Mouse (Mus musculus): ENCODE results near the gene Vrk1. TPM values are rescaled to one million over a fixed set of nuclear protein-coding genes. Genes with fewer than 3 reads are reported as not detected.
A peak's percentile ranks its signal among the peaks of the same experiment; 100 is the strongest.

Gene Vrk1
- total and polyA plus RNA-seq, 3 experiments: 87.0 to 144 (median 101) TPM

- Histone ChIP-seq H3K27ac (ENCODE audit: control insufficient read depth, low read depth, low read length) (no peak overlapping the region), H3K9me3 (replicated peaks; ENCODE audit: insufficient read depth, low read length) (no peaks in the 10 kb centered on the region), H3K36me3 (ENCODE audit: control insufficient read depth in 1 of 2, insufficient read depth in 2 of 2, low read length in 2 of 2) (no peaks in the 10 kb centered on the region), H3K4me1 (ENCODE audit: control insufficient read depth in 1 of 2, insufficient read depth in 2 of 2, low read length in 2 of 2) (no peaks in the 10 kb centered on the region), H3K27me3 (ENCODE audit: control insufficient read depth in 1 of 2, insufficient read depth in 2 of 2, low read length in 2 of 2) (no peaks in the 10 kb centered on the region), H3K79me2 (ENCODE audit: control insufficient read depth, insufficient read depth, low read length, poor library complexity) (no peaks in the 10 kb centered on the region), H3K9ac (ENCODE audit: control insufficient read depth, low read depth, low read length, poor library complexity, severe bottlenecking) (no peak overlapping the region), H3K4me3 (ENCODE audit: control insufficient read depth in 1 of 2, insufficient read depth in 1 of 2, low read depth in 2 of 2, low read length in 2 of 2) (no peak overlapping the region)
- TF ChIP-seq MAX (IDR thresholded peaks at IDR 0.05; ENCODE audit: low read length) (no peak), HCFC1 (IDR thresholded peaks at IDR 0.05; ENCODE audit: low read depth, low read length) (no peak), CHD1 (IDR thresholded peaks at IDR 0.05; ENCODE audit: low read depth, low read length) (no peak), POLR2AphosphoS5 (IDR thresholded peaks at IDR 0.05; ENCODE audit: borderline replicate concordance, low read depth, low read length) (no peak), UBTF (IDR thresholded peaks at IDR 0.05; ENCODE audit: borderline replicate concordance, insufficient read depth, low read depth, low read length) (no peak), ZNF384 (IDR thresholded peaks at IDR 0.05; ENCODE audit: low read depth, low read length) (no peak), MAZ (IDR thresholded peaks at IDR 0.05; ENCODE audit: low read depth, low read length) (no peak), GATA1 (IDR thresholded peaks at IDR 0.05; ENCODE audit: low read depth, low read length) (no peak), NRF1 (IDR thresholded peaks at IDR 0.05; ENCODE audit: insufficient read depth, low read depth, low read length, poor library complexity, severe bottlenecking) (no peak), ELF1 (IDR thresholded peaks at IDR 0.05; ENCODE audit: low read depth, low read length) (no peak)
- DNase-seq (ENCODE audit: low read depth, low spot score): peak; percentile 22
These were observed 105.8 kb downstream of the Vrk1 start for GRCm38 (mm10) chr12:106115892-106116206.

GRCm38 (mm10) chr12:106123276-106123675, 113.2 kb downstream of the Vrk1 start:
- Histone ChIP-seq H3K79me2 (ENCODE audit: control insufficient read depth, insufficient read depth, low read length, poor library complexity) (no peaks in the 10 kb centered on the region), H3K9me3 (replicated peaks; ENCODE audit: insufficient read depth, low read length) (no peaks in the 10 kb centered on the region), H3K4me3 (ENCODE audit: control insufficient read depth in 1 of 2, insufficient read depth in 1 of 2, low read depth in 2 of 2, low read length in 2 of 2) (no peak overlapping the region), H3K9ac (ENCODE audit: control insufficient read depth, low read depth, low read length, poor library complexity, severe bottlenecking) (no peak overlapping the region), H3K27me3 (ENCODE audit: control insufficient read depth in 1 of 2, insufficient read depth in 2 of 2, low read length in 2 of 2) (no peaks in the 10 kb centered on the region), H3K27ac (ENCODE audit: control insufficient read depth, low read depth, low read length) (no peak overlapping the region), H3K4me1 (ENCODE audit: control insufficient read depth in 1 of 2, insufficient read depth in 2 of 2, low read length in 2 of 2) (no peaks in the 10 kb centered on the region), H3K36me3 (ENCODE audit: control insufficient read depth in 1 of 2, insufficient read depth in 2 of 2, low read length in 2 of 2) (no peaks in the 10 kb centered on the region)
- TF ChIP-seq TAL1 (IDR thresholded peaks at IDR 0.05; ENCODE audit: low read length) (no peak), MYB (IDR thresholded peaks at IDR 0.05; ENCODE audit: low read depth, low read length) (no peak), UBTF (IDR thresholded peaks at IDR 0.05; ENCODE audit: borderline replicate concordance, insufficient read depth, low read depth, low read length) (no peak)
- no peak for DNase-seq (ENCODE audit: low read depth, low spot score)

GRCm38 (mm10) chr12:106124581-106124980, 114.6 kb downstream of the Vrk1 start:
- Histone ChIP-seq H3K36me3 (ENCODE audit: control insufficient read depth in 1 of 2, insufficient read depth in 2 of 2, low read length in 2 of 2) (no peaks in the 10 kb centered on the region), H3K27me3 (ENCODE audit: control insufficient read depth in 1 of 2, insufficient read depth in 2 of 2, low read length in 2 of 2) (no peaks in the 10 kb centered on the region), H3K79me2 (ENCODE audit: control insufficient read depth, insufficient read depth, low read length, poor library complexity) (no peaks in the 10 kb centered on the region), H3K4me3 (ENCODE audit: control insufficient read depth in 1 of 2, insufficient read depth in 1 of 2, low read depth in 2 of 2, low read length in 2 of 2) (no peak overlapping the region), H3K9me3 (replicated peaks; ENCODE audit: insufficient read depth, low read length) (no peaks in the 10 kb centered on the region), H3K9ac (ENCODE audit: control insufficient read depth, low read depth, low read length, poor library complexity, severe bottlenecking) (no peak overlapping the region), H3K4me1 (ENCODE audit: control insufficient read depth in 1 of 2, insufficient read depth in 2 of 2, low read length in 2 of 2) (no peaks in the 10 kb centered on the region), H3K27ac (ENCODE audit: control insufficient read depth, low read depth, low read length) (no peak overlapping the region)
- no peak for TF ChIP-seq ETS1 (IDR thresholded peaks at IDR 0.05; ENCODE audit: low read depth, low read length)
- TF ChIP-seq TAL1 (IDR thresholded peaks at IDR 0.05; ENCODE audit: low read length): no peak
- TF ChIP-seq MYC (IDR thresholded peaks at IDR 0.05; ENCODE audit: low read depth, low read length): no peak
- no peak for TF ChIP-seq POLR2A (IDR thresholded peaks at IDR 0.05; ENCODE audit: control insufficient read depth in 1 of 2, insufficient read depth in 1 of 2, low read depth in 1 of 2, low read length in 2 of 2, poor library complexity in 1 of 2)
- TF ChIP-seq POLR2AphosphoS2 (IDR thresholded peaks at IDR 0.05; ENCODE audit: low read length): no peak
- no peak for TF ChIP-seq ZNF384 (IDR thresholded peaks at IDR 0.05; ENCODE audit: low read depth, low read length)
- TF ChIP-seq ZMIZ1 (IDR thresholded peaks at IDR 0.05; ENCODE audit: low read depth, low read length): no peak
- no peak for TF ChIP-seq CHD2 (IDR thresholded peaks at IDR 0.05; ENCODE audit: low read length)
- no peak for TF ChIP-seq GABPA (IDR thresholded peaks at IDR 0.05; ENCODE audit: low read depth, low read length)
- no peak for TF ChIP-seq RAD21 (IDR thresholded peaks at IDR 0.05; ENCODE audit: low read depth, low read length)
- TF ChIP-seq KAT2A (conservative IDR thresholded peaks at IDR 0.05; ENCODE audit: low read depth, low read length): no peak
- DNase-seq (ENCODE audit: low read depth, low spot score): no peak
